Mouse (Mus musculus) bone marrow macrophage, adult 2 months (primary cell): ENCODE data around the gene Cnpy1.

ENCODE experiments used
- CTCF ChIP-seq: IDR thresholded peaks from 2 replicates; pipeline ENCODE4 v1.5.1; 2012; ENCODE audit warnings: low read depth, mild to moderate bottlenecking, low read length, moderate library complexity
- POLR2A ChIP-seq: IDR thresholded peaks from 2 replicates; pipeline ENCODE4 v1.6.1; 2012; ENCODE audit warnings: mild to moderate bottlenecking, low read depth, low read length, borderline replicate concordance

DNA sequence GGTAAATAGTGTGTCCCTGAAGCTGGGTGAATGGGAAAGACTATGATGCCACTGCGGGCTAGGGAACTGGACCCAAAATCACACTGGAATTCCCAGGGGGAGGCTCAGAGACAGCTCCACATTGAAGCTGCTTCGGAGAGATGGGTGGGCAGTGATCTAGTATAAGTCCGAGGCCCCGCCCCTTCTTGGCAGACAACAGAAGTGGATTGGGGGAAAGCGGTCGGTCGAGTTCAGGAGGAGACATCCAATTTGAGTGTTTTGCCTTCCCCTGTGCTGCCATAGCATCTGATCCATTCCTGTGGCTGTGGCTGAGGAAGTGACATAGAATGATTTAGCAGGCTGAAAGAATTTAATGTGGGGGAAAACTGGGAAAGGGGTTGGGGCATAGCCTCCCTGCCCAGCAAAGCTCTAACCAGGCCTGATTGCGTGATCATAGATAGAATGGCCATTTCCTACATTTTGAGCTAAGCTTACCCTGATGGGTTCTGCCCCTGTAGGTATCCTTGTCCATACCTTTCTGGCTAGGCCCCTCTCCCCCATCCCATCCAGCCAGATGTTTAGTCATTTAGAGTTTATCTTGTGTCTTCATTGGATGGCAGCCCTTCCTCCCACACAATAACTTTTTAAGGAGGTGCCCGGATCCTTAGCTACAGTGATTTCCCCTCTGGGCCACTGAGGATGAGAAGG, 88.4 kb downstream of the Cnpy1 start:
- TF ChIP-seq POLR2A (no peak), CTCF (no peak)
